Mouse (Mus musculus) spleen, adult 2 months (tissue): ENCODE results near the gene Ppox.

Experiments used
- CTCF ChIP-seq: fragments of 200-500 bp; IDR thresholded peaks from 2 replicates; pipeline ENCODE4 v1.5.1; 2011; ENCODE audit warnings: mild to moderate bottlenecking, inconsistent platforms; ENCODE audit not compliant: insufficient read depth, insufficient read length, insufficient replicate concordance; ENCODE audit errors: extremely low read depth
- POLR2A ChIP-seq: fragments of 200-500 bp; IDR thresholded peaks from 2 replicates; pipeline ENCODE4 v1.6.1; 2011; ENCODE audit warnings: low read depth, low read length, inconsistent platforms

- no peak for TF ChIP-seq CTCF
- TF ChIP-seq POLR2A: peak; percentile 68
Measured at GRCm38 (mm10) chr1:171287136-171288081, 6.4 kb upstream of the Ppox start, which contains the start of gene Usp21.
